In the genomic region with DNA sequence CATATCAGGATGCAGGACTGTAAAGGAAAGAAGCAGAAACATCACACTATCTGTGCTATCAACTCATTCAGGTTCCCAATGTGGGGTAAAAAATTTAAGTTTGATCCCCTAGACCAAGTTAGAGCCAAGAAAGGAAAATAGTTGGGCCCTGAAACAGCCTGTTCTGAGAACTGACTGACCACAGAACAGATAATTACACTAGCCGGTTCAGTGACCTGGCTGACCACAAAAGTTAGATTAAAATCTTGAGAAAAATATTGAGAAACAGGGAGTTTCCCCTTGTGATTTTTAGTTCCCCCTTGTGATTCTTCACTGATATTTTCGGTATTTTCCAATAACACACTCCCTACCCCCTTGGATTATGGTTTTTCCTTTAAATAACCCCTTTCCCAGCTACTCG, we compare ENCODE assay signal across 21 mouse cellular contexts. TPM values are rescaled to one million over a fixed set of nuclear protein-coding genes. Genes with fewer than 3 reads are reported as not detected.
DNase-seq lines count a peak whose midpoint lies in the region; ATAC-seq lines count a peak whose summit lies in the region.
"Had no signal": no experiment of that assay in that cellular context is flagged by ENCODE, and none has a peak within 500 bp of the region (broad histone marks: within the 10 kb centered on the region; RNA-seq: fewer than 3 reads in every experiment).

No protein-coding gene starts in this region.

- peaks cover 46% of the 10 kb centered on the region for H3K4me1 ChIP-seq in liver, embryonic 13.5 days (replicated peaks)
- H3K4me1 ChIP-seq in forebrain, embryonic 15.5 days = peaks cover 5% of the 10 kb centered on the region
- H3K4me1 ChIP-seq: forebrain, embryonic 13.5 days had no signal

- H3K9me3 ChIP-seq in liver, embryonic 13.5 days (replicated peaks) = peaks cover 8% of the 10 kb centered on the region
- H3K9me3 ChIP-seq in forebrain, embryonic 15.5 days = no peaks in the 10 kb centered on the region
- H3K9me3 ChIP-seq: hindbrain, embryonic 15.5 days had no signal

- H3K4me2 ChIP-seq in liver, embryonic 13.5 days = no peak overlapping the region
- H3K4me2 ChIP-seq in forebrain, embryonic 15.5 days (replicated peaks) = no peak overlapping the region
- H3K4me2 ChIP-seq: forebrain, embryonic 13.5 days; heart, embryonic 13.5 days; hindbrain, embryonic 15.5 days had no signal

- peaks cover 16% of the 10 kb centered on the region for H3K27me3 ChIP-seq in liver, embryonic 13.5 days
- no peaks in the 10 kb centered on the region for H3K27me3 ChIP-seq in forebrain, embryonic 15.5 days
- H3K27me3 ChIP-seq: forebrain, embryonic 13.5 days; heart, embryonic 13.5 days; hindbrain, embryonic 15.5 days had no signal

- no peak for DNase-seq in liver, embryonic 13.5 days
- no peak for DNase-seq in liver
- DNase-seq in lung, postnatal 14 days = no peak
- DNase-seq in kidney, postnatal 14 days = no peak
- DNase-seq: adrenal gland, postnatal 14 days; cerebellum, adult 2 months; cerebellum, postnatal 10 days; gastrocnemius, adult 2 months; gastrocnemius, postnatal 25 days; heart, adult 11 months; heart, postnatal 36 days had no signal

- H3K9ac ChIP-seq in liver, embryonic 13.5 days = no peak overlapping the region
- no peak overlapping the region for H3K9ac ChIP-seq in forebrain, embryonic 15.5 days (replicated peaks)
- H3K9ac ChIP-seq: forebrain, embryonic 13.5 days; heart, embryonic 13.5 days; hindbrain, embryonic 15.5 days had no signal

- H3K36me3 ChIP-seq in liver, embryonic 13.5 days = no peaks in the 10 kb centered on the region
- H3K36me3 ChIP-seq in forebrain, embryonic 15.5 days = no peaks in the 10 kb centered on the region
- H3K36me3 ChIP-seq: embryonic facial prominence, embryonic 10.5 days; G1E; heart, embryonic 13.5 days; hindbrain, embryonic 15.5 days had no signal

- WGBS in liver, embryonic 13.5 days (ENCODE audit: insufficient replicate concordance) = 46% methylated on average over 3 of the region's 3 CpGs
- 88% methylated on average over 3 of the region's 3 CpGs for WGBS in forebrain, embryonic 15.5 days

- H3K4me3 ChIP-seq in liver, embryonic 13.5 days (replicated peaks) = no peak overlapping the region
- H3K4me3 ChIP-seq in forebrain, embryonic 15.5 days = no peak overlapping the region
- H3K4me3 ChIP-seq: embryonic facial prominence, embryonic 10.5 days; forebrain, embryonic 13.5 days; gastrocnemius, adult 2 months; heart, embryonic 13.5 days; hindbrain, embryonic 15.5 days had no signal

- H3K27ac ChIP-seq in liver, embryonic 13.5 days = peak overlapping the region; percentile 56
- H3K27ac ChIP-seq in forebrain, embryonic 15.5 days (replicated peaks) = no peak overlapping the region
- H3K27ac ChIP-seq: embryonic facial prominence, embryonic 10.5 days; forebrain, embryonic 13.5 days; gastrocnemius, adult 2 months; heart, embryonic 13.5 days; hindbrain, embryonic 15.5 days had no signal

- ATAC-seq in liver, embryonic 13.5 days (ENCODE audit: low read depth) = no peak
- ATAC-seq in granulocyte monocyte progenitor cell, adult 5-6 weeks (replicated peaks; ENCODE audit: poor library complexity, severe bottlenecking) = peak; percentile 23
- 0 out of 2 replicates have a peak, but pooled peaks have one; percentile 21 for ATAC-seq in megakaryocyte, adult 5-6 weeks (ENCODE audit: poor library complexity, severe bottlenecking)
- no peak for ATAC-seq in forebrain, embryonic 15.5 days (replicated peaks)
- ATAC-seq: CD4-positive, CD25-positive, alpha-beta regulatory T cell, adult 4 months; forebrain, embryonic 13.5 days had no signal

RNA-seq across cellular contexts. Expression of a gene that starts 4.8 kb away (rescaled TPM):
- polyA plus RNA-seq in liver, embryonic 13.5 days (2015; fragmentation: Nextera tagmentation; extraction: Ambion mirVana) = 404 and 444 TPM in 2 replicates
- total RNA-seq in granulocyte monocyte progenitor cell, adult 5-6 weeks (2014; fragmentation: Nextera tagmentation) = 5.6 and 6.3 TPM in 2 replicates
- total RNA-seq in granulocyte monocyte progenitor cell, adult 5-6 weeks (2017) = 4.0 and 7.1 TPM in 2 replicates
- 23.7 and 27.7 TPM in 2 replicates for total RNA-seq in megakaryocyte, adult 5-6 weeks (2015)
- 25.2 and 31.5 TPM in 2 replicates for total RNA-seq in megakaryocyte, adult 5-6 weeks (2017)
- 20.4 and 20.9 TPM in 2 replicates for polyA plus RNA-seq in forebrain, embryonic 15.5 days (2015; fragmentation: Nextera tagmentation; extraction: Ambion mirVana)

RNA-seq across cellular contexts. Expression of a gene that starts 18.6 kb away (rescaled TPM):
- polyA plus RNA-seq in liver, embryonic 13.5 days (2015; fragmentation: Nextera tagmentation; extraction: Ambion mirVana) = 34.0 and 39.6 TPM in 2 replicates
- total RNA-seq in granulocyte monocyte progenitor cell, adult 5-6 weeks (2014; fragmentation: Nextera tagmentation) = not detected in 2 replicates
- not detected in 2 replicates for total RNA-seq in granulocyte monocyte progenitor cell, adult 5-6 weeks (2017)
- 1.5 and 2.1 TPM in 2 replicates for total RNA-seq in megakaryocyte, adult 5-6 weeks (2015)
- total RNA-seq in megakaryocyte, adult 5-6 weeks (2017) = 0.94 and 2.2 TPM in 2 replicates
- polyA plus RNA-seq in forebrain, embryonic 15.5 days (2015; fragmentation: Nextera tagmentation; extraction: Ambion mirVana) = 21.7 and 25.4 TPM in 2 replicates
- total RNA-seq: G1E had no signal
- polyA plus RNA-seq: CD4-positive, CD25-positive, alpha-beta regulatory T cell, adult 4 months; G1E had no signal

RNA-seq across cellular contexts. Expression of a gene that starts 28.6 kb away (rescaled TPM):
- 0.23 and 0.24 TPM in 2 replicates for polyA plus RNA-seq in liver, embryonic 13.5 days (2015; fragmentation: Nextera tagmentation; extraction: Ambion mirVana)
- not detected in 2 replicates for total RNA-seq in granulocyte monocyte progenitor cell, adult 5-6 weeks (2014; fragmentation: Nextera tagmentation)
- not detected in 2 replicates for total RNA-seq in granulocyte monocyte progenitor cell, adult 5-6 weeks (2017)
- not detected in 2 replicates for total RNA-seq in megakaryocyte, adult 5-6 weeks (2015)
- not detected in 2 replicates for total RNA-seq in megakaryocyte, adult 5-6 weeks (2017)
- polyA plus RNA-seq in forebrain, embryonic 15.5 days (2015; fragmentation: Nextera tagmentation; extraction: Ambion mirVana) = 0.14 TPM in 1 of 2 replicates, not detected in the other
- total RNA-seq: adrenal gland, postnatal 14 days; G1E; heart, postnatal 36 days had no signal
- polyA plus RNA-seq: CD4-positive, CD25-positive, alpha-beta regulatory T cell, adult 4 months; cerebellum, adult 2 months; G1E; hindbrain, embryonic 11.5 days; hindbrain, embryonic 15.5 days had no signal

RNA-seq across cellular contexts. Expression of a gene that starts 32.9 kb away (rescaled TPM):
- polyA plus RNA-seq in liver, embryonic 13.5 days (2015; fragmentation: Nextera tagmentation; extraction: Ambion mirVana) = 46.8 and 51.5 TPM in 2 replicates
- 52.3 and 76.6 TPM in 2 replicates for total RNA-seq in granulocyte monocyte progenitor cell, adult 5-6 weeks (2014; fragmentation: Nextera tagmentation)
- 32.2 and 34.6 TPM in 2 replicates for total RNA-seq in granulocyte monocyte progenitor cell, adult 5-6 weeks (2017)
- 17.7 and 18.6 TPM in 2 replicates for total RNA-seq in megakaryocyte, adult 5-6 weeks (2015)
- total RNA-seq in megakaryocyte, adult 5-6 weeks (2017) = 14.2 and 19.8 TPM in 2 replicates
- polyA plus RNA-seq in forebrain, embryonic 15.5 days (2015; fragmentation: Nextera tagmentation; extraction: Ambion mirVana) = 61.4 and 66.5 TPM in 2 replicates

RNA-seq across cellular contexts. Expression of a gene that starts 44.8 kb away (rescaled TPM):
- 138 and 178 TPM in 2 replicates for polyA plus RNA-seq in liver, embryonic 13.5 days (2015; fragmentation: Nextera tagmentation; extraction: Ambion mirVana)
- 14.6 and 23.4 TPM in 2 replicates for total RNA-seq in granulocyte monocyte progenitor cell, adult 5-6 weeks (2014; fragmentation: Nextera tagmentation)
- total RNA-seq in granulocyte monocyte progenitor cell, adult 5-6 weeks (2017) = 11.5 and 11.8 TPM in 2 replicates
- 3.7 and 5.2 TPM in 2 replicates for total RNA-seq in megakaryocyte, adult 5-6 weeks (2015)
- total RNA-seq in megakaryocyte, adult 5-6 weeks (2017) = 1.6 and 3.1 TPM in 2 replicates
- polyA plus RNA-seq in forebrain, embryonic 15.5 days (2015; fragmentation: Nextera tagmentation; extraction: Ambion mirVana) = 2.5 and 3.4 TPM in 2 replicates
- polyA plus RNA-seq: G1E had no signal

Comparison
In these comparisons a context has a peak if more than half of its experiments do, and no peak if none do; other contexts are left out.
1. ATAC-seq: peak in granulocyte monocyte progenitor cell, adult 5-6 weeks (single experiment) and megakaryocyte, adult 5-6 weeks (single experiment); none in liver, embryonic 13.5 days (single experiment) and forebrain, embryonic 15.5 days (single experiment).